Mouse (Mus musculus): ENCODE data around the gene Prima1. TPM values are rescaled to one million over a fixed set of nuclear protein-coding genes. Genes with fewer than 3 reads are reported as not detected.

The Prima1 gene
- polyA plus RNA-seq, 1 experiment from 2014 or later = 0.51 TPM

GRCm38 (mm10) chr12:103205561-103205960 lies 36.4 kb downstream of the Prima1 start:
- no peaks in the 10 kb centered on the region for H3K36me3 ChIP-seq (ENCODE audit: control insufficient read depth, insufficient read depth)
- 67% methylated on average over 7 of the region's 7 CpGs for WGBS
- no peaks in the 10 kb centered on the region for H3K4me1 ChIP-seq (replicated peaks; ENCODE audit: control insufficient read depth, insufficient read depth, low read length)
- no peak overlapping the region for H3K27ac ChIP-seq (ENCODE audit: low read depth, low read length)
- H3K4me3 ChIP-seq (ENCODE audit: low read depth, low read length) = no peak overlapping the region
- ATAC-seq = no peak
- no peaks in the 10 kb centered on the region for H3K9me3 ChIP-seq (ENCODE audit: control insufficient read depth)
- H3K9ac ChIP-seq (ENCODE audit: low read depth, low read length) = no peak overlapping the region
- no peaks in the 10 kb centered on the region for H3K27me3 ChIP-seq (replicated peaks; ENCODE audit: control insufficient read depth, insufficient read depth, low read length)
- H3K4me2 ChIP-seq (replicated peaks; ENCODE audit: low read depth) = no peak overlapping the region
- no peak for TF ChIP-seq CTCF (IDR thresholded peaks at IDR 0.05; ENCODE audit: low read depth)

GRCm38 (mm10) chr12:103202592-103203544 lies 39.1 kb downstream of the Prima1 start:
- no peak overlapping the region for H3K4me2 ChIP-seq (replicated peaks; ENCODE audit: low read depth)
- TF ChIP-seq CTCF (IDR thresholded peaks at IDR 0.05; ENCODE audit: low read depth) = no peak
- no peak overlapping the region for H3K9ac ChIP-seq (ENCODE audit: low read depth, low read length)
- no peaks in the 10 kb centered on the region for H3K4me1 ChIP-seq (replicated peaks; ENCODE audit: control insufficient read depth, insufficient read depth, low read length)
- no peak overlapping the region for H3K27ac ChIP-seq (ENCODE audit: low read depth, low read length)
- H3K9me3 ChIP-seq (ENCODE audit: control insufficient read depth) = no peaks in the 10 kb centered on the region
- 0 out of 2 replicates have a peak, but pooled peaks have one; percentile 6 for ATAC-seq
- H3K4me3 ChIP-seq (ENCODE audit: low read depth, low read length) = no peak overlapping the region
- no peaks in the 10 kb centered on the region for H3K36me3 ChIP-seq (ENCODE audit: control insufficient read depth, insufficient read depth)
- 37% methylated on average over 11 of the region's 11 CpGs for WGBS
- no peaks in the 10 kb centered on the region for H3K27me3 ChIP-seq (replicated peaks; ENCODE audit: control insufficient read depth, insufficient read depth, low read length)

GRCm38 (mm10) chr12:103192996-103193395 lies 49.0 kb downstream of the Prima1 start:
- no peak for ATAC-seq
- Histone ChIP-seq H3K27me3 (replicated peaks; ENCODE audit: control insufficient read depth, insufficient read depth, low read length) (no peaks in the 10 kb centered on the region), H3K4me3 (ENCODE audit: low read depth, low read length) (no peak overlapping the region), H3K9ac (ENCODE audit: low read depth, low read length) (no peak overlapping the region), H3K9me3 (ENCODE audit: control insufficient read depth) (no peaks in the 10 kb centered on the region), H3K4me2 (replicated peaks; ENCODE audit: low read depth) (no peak overlapping the region), H3K27ac (ENCODE audit: low read depth, low read length) (no peak overlapping the region), H3K36me3 (ENCODE audit: control insufficient read depth, insufficient read depth) (no peaks in the 10 kb centered on the region), H3K4me1 (replicated peaks; ENCODE audit: control insufficient read depth, insufficient read depth, low read length) (no peaks in the 10 kb centered on the region)
- 60% methylated on average over 5 of the region's 5 CpGs for WGBS
- no peak for TF ChIP-seq CTCF (IDR thresholded peaks at IDR 0.05; ENCODE audit: low read depth)

- H3K27me3 ChIP-seq (replicated peaks; ENCODE audit: control insufficient read depth, insufficient read depth, low read length) = no peaks in the 10 kb centered on the region
- 75% methylated on average over 12 of the region's 12 CpGs for WGBS
- H3K36me3 ChIP-seq (ENCODE audit: control insufficient read depth, insufficient read depth) = no peaks in the 10 kb centered on the region
- no peak for ATAC-seq
- no peaks in the 10 kb centered on the region for H3K9me3 ChIP-seq (ENCODE audit: control insufficient read depth)
- no peaks in the 10 kb centered on the region for H3K4me1 ChIP-seq (replicated peaks; ENCODE audit: control insufficient read depth, insufficient read depth, low read length)
- no peak overlapping the region for H3K4me2 ChIP-seq (replicated peaks; ENCODE audit: low read depth)
- no peak overlapping the region for H3K9ac ChIP-seq (ENCODE audit: low read depth, low read length)
- no peak for TF ChIP-seq CTCF (IDR thresholded peaks at IDR 0.05; ENCODE audit: low read depth)
- no peak overlapping the region for H3K27ac ChIP-seq (ENCODE audit: low read depth, low read length)
- H3K4me3 ChIP-seq (ENCODE audit: low read depth, low read length) = no peak overlapping the region
Observed at GRCm38 (mm10) chr12:103189771-103190170, 52.2 kb downstream of the Prima1 start.

GRCm38 (mm10) chr12:103188223-103188622 lies 53.7 kb downstream of the Prima1 start:
- no peak overlapping the region for H3K4me2 ChIP-seq (replicated peaks; ENCODE audit: low read depth)
- no peaks in the 10 kb centered on the region for H3K36me3 ChIP-seq (ENCODE audit: control insufficient read depth, insufficient read depth)
- TF ChIP-seq CTCF (IDR thresholded peaks at IDR 0.05; ENCODE audit: low read depth) = no peak
- no peak overlapping the region for H3K4me3 ChIP-seq (ENCODE audit: low read depth, low read length)
- H3K9ac ChIP-seq (ENCODE audit: low read depth, low read length) = no peak overlapping the region
- WGBS = 62% methylated on average over 8 of the region's 8 CpGs
- H3K27me3 ChIP-seq (replicated peaks; ENCODE audit: control insufficient read depth, insufficient read depth, low read length) = no peaks in the 10 kb centered on the region
- no peaks in the 10 kb centered on the region for H3K9me3 ChIP-seq (ENCODE audit: control insufficient read depth)
- ATAC-seq = no peak
- H3K27ac ChIP-seq (ENCODE audit: low read depth, low read length) = no peak overlapping the region
- H3K4me1 ChIP-seq (replicated peaks; ENCODE audit: control insufficient read depth, insufficient read depth, low read length) = no peaks in the 10 kb centered on the region

GRCm38 (mm10) chr12:103187020-103187419 lies 54.9 kb downstream of the Prima1 start:
- no peaks in the 10 kb centered on the region for H3K36me3 ChIP-seq (ENCODE audit: control insufficient read depth, insufficient read depth)
- H3K9me3 ChIP-seq (ENCODE audit: control insufficient read depth) = no peaks in the 10 kb centered on the region
- H3K9ac ChIP-seq (ENCODE audit: low read depth, low read length) = no peak overlapping the region
- no peak overlapping the region for H3K27ac ChIP-seq (ENCODE audit: low read depth, low read length)
- H3K27me3 ChIP-seq (replicated peaks; ENCODE audit: control insufficient read depth, insufficient read depth, low read length) = no peaks in the 10 kb centered on the region
- no peaks in the 10 kb centered on the region for H3K4me1 ChIP-seq (replicated peaks; ENCODE audit: control insufficient read depth, insufficient read depth, low read length)
- no peak overlapping the region for H3K4me3 ChIP-seq (ENCODE audit: low read depth, low read length)
- no peak overlapping the region for H3K4me2 ChIP-seq (replicated peaks; ENCODE audit: low read depth)
- no peak for TF ChIP-seq CTCF (IDR thresholded peaks at IDR 0.05; ENCODE audit: low read depth)
- 81% methylated on average over 7 of the region's 7 CpGs for WGBS
- no peak for ATAC-seq
